Mouse (Mus musculus) heart, postnatal 10 days (tissue): ENCODE data around the gene Ptprb. TPM values are rescaled to one million over a fixed set of nuclear protein-coding genes. Genes with fewer than 3 reads are reported as not detected.

Source experiments
- DNase-seq, 2 experiments: peaks; one replicate each; pipeline ENCODE4 v3.0.0; 2021
- intact Hi-C: fragments of 180-260 bp; cut with DNase I; formaldehyde crosslinking; loops from one replicate; pipeline ENCODE4 v1.15.1; 2025
- total RNA-seq, 2 experiments: library from RNA; stranded (reverse); gene quantifications; 2 replicates each; pipeline ENCODE4 v1.2.3; 2021

Ptprb gene
- total RNA-seq, 2 experiments from 2014 or later = 86.4 to 93.2 TPM

GRCm38 (mm10) chr10:116416142-116416541, 140.8 kb downstream of the Ptprb start:
- DNase-seq = no peak
- intact Hi-C loops = no loop called here

- DNase-seq = no peak
- intact Hi-C loops = no loop called here
Measured at GRCm38 (mm10) chr10:116416726-116417125, 141.4 kb downstream of the Ptprb start.

GRCm38 (mm10) chr10:116418121-116418726, 142.9 kb downstream of the Ptprb start:
- no peak for DNase-seq
- intact Hi-C loops = no loop called here

GRCm38 (mm10) chr10:116420976-116421375, 145.7 kb downstream of the Ptprb start:
- DNase-seq = no peak
- intact Hi-C loops = no loop called here

GRCm38 (mm10) chr10:116422551-116422950, 147.2 kb downstream of the Ptprb start:
- intact Hi-C loops = no loop called here
- DNase-seq = no peak

- intact Hi-C loops = no loop called here
- DNase-seq = no peak
Measured at GRCm38 (mm10) chr10:116424921-116425320, 149.6 kb downstream of the Ptprb start.

GRCm38 (mm10) chr10:116426176-116426575, 150.9 kb downstream of the Ptprb start:
- intact Hi-C loops = no loop called here
- DNase-seq = no peak

- intact Hi-C loops = no loop called here
- no peak for DNase-seq
Measured at GRCm38 (mm10) chr10:116428026-116428780, 152.9 kb downstream of the Ptprb start.

- intact Hi-C loops = no loop called here
- DNase-seq = peak; percentile 9 to 14
Measured at GRCm38 (mm10) chr10:116432421-116432820, 157.1 kb downstream of the Ptprb start.

- intact Hi-C loops = no loop called here
Measured at GRCm38 (mm10) chr10:116435455-116435854, 160.1 kb downstream of the Ptprb start.

More at GRCm38 (mm10) chr10:116435455-116435854, 160.1 kb downstream of the Ptprb start:
- DNase-seq = no peak

Other genes with a start within 250 kb of the Ptprb start
- not detected for gene 4933416C03Rik, start 161.6 kb upstream of the Ptprb start, total RNA-seq
- gene Kcnmb4, start 198.4 kb downstream of the Ptprb start, total RNA-seq = 1 to 10 TPM; 2.0 to 2.7 TPM